Mouse (Mus musculus) left cerebral cortex, adult 9 months (tissue): Measurements from ENCODE around the gene Ctnnd1.

Experiments used
- DNase-seq, 2 experiments: peaks; one replicate each; pipeline ENCODE4 v3.0.0; 2022; ENCODE audit warnings: low spot score in 2 of 2

Ctnnd1 gene

GRCm38 (mm10) chr2:84607842-84608241, 42.7 kb downstream of the Ctnnd1 start:
- no peak for DNase-seq

GRCm38 (mm10) chr2:84600977-84601376, 49.6 kb downstream of the Ctnnd1 start:
- no peak for DNase-seq

GRCm38 (mm10) chr2:84599270-84599888, 51.2 kb downstream of the Ctnnd1 start:
- no peak for DNase-seq

DNA sequence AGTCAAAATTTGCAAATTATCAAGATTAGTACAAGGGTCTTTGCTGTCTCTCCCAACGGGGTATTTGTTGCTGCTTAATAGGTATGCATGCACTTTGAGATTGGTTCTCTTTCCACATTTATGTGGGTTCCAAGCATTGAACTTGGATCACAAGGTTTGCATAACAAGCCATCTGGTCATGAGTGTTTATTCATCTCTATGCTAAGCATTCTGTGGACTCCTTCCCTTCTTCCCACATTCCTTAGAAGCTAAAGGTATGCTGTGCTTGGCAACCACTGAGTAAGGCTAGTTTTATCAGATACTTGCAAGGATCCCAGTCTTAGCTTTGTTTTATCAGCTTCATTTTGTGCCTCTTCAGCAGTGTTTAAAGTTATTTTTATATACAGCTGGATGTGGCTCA, 53.4 kb downstream of the Ctnnd1 start:
- DNase-seq, result no peak

DNA sequence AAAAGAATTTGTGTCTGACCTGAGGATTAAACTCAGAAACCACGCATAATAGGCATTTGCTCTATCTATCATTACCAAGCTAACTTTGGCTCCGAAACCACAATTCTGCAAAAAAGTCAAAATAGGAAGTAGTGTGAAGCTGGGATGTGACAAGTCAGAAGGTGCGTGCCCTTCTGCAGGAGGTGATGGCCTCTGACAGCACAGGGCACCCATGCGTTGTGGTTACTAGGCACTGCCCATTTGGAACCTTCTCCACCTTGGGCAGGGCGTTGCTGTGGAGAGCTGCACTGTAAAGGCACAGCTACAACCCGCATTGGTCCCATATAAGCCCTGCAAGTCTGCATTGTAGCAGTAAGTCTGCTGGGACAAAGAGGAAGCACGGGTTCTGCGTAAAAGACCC, 57.8 kb downstream of the Ctnnd1 start:
- DNase-seq, result no peak

- DNase-seq, result no peak
Observed at GRCm38 (mm10) chr2:84585700-84586099, 64.9 kb downstream of the Ctnnd1 start.

DNA sequence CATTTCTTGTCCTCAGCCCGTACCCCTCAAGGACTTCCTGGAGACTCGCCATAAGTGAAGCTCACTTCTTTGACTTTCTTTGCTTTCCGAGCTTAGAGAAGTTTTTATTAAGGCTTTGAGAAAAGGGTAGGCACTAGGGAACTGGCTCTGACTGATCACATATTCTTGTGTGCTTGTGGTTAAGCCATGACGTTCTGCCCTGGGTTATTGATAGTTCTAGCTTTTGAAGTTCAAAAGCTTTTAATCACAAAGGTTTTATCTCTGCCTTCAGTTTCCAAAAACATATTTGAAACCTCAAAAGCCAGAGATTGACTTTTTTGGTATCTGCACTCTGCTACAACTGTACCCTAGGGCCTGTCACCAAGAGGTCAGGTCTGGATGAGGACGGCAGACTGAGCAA, 68.3 kb downstream of the Ctnnd1 start:
- no peak for DNase-seq

GRCm38 (mm10) chr2:84581208-84581607, 69.4 kb downstream of the Ctnnd1 start:
- DNase-seq, result no peak

DNA sequence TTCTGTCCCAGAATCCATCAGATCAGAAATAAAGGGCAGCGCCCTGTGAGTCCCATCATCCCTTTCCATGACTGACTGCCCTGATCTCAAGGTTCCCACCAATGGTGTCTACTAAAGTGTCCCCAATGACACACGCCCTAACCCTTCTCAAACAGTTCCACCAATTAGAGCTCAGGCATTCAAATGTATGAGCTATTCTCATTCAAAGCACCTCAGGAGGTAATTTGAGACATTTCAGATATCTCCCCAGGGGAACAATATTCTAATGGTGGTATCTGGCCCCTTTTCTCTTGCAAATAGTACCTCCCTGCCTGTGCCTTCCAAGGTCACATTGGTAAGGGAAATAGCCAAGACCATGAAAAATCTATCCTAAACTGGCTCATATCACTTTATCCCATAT, 71.3 kb downstream of the Ctnnd1 start:
- no peak for DNase-seq

DNA sequence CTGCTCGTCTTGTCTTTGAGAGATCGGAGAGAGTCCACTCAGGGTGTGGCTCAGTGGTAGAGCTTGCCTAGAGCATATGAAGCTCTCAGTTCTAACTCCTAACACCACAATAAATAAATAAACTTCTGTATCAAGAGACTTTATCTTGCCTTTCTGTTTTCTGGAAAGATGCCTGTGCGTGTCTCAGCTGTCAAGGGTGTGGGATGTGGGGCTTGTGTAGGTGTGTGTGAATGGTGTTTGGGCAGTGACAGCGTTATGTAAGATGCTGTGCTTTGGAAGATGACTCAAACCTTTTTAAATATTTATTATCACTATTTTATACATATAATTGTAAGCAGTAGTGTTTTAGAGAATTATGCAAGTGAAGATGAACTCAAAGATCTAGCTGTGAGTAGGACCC, 76.4 kb downstream of the Ctnnd1 start:
- peak; percentile 59 to 78 for DNase-seq

GRCm38 (mm10) chr2:84556888-84557514, 93.6 kb downstream of the Ctnnd1 start:
- peak; percentile 62 to 72 for DNase-seq

DNA sequence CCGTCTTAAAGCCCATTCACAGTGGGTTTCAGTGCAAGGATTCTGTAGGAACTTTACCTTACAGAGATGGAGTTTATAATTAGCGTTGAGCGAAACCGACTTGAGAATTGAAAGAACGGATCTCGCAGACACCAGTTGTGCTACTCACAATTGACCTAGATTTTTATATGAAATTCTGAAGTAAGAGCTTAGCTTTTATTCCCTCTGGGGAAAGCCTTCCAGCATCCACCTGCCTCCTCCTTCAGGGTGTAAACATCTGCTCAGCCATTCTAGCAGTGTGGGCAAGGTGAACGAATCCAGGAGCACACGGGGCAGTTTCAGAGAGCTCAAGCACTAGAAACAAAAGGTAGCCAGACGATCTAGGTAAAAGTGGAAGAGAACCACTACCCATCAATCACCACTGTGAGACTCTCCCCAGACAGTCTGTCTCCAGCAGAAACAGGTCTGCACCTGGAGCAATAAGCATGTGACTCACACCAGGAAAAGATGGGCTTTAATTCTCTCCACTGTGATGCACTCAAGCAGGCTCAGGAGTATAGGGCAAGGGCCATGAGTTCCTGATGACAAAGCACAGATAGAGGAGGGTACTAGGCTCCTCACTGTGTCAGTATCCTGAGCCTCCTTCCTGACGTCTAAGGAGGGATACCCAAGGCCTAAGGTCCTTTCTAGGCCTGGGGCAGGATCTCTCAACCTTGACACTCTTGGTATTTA, 99.0 kb downstream of the Ctnnd1 start:
- no peak for DNase-seq
